Mouse (Mus musculus): ENCODE measurements around the gene Fkbp6.

- TF ChIP-seq GATA1 (IDR thresholded peaks at IDR 0.05; ENCODE audit: borderline replicate concordance, low read length) (no peak), FLI1 (IDR thresholded peaks at IDR 0.05; ENCODE audit: low read length) (no peak)
These were observed 79.5 kb downstream of the Fkbp6 start for GRCm38 (mm10) chr5:135270361-135270760.
